Mouse (Mus musculus) thymus, adult 18-20 months (tissue): ENCODE measurements around the gene Elp5.
A peak's percentile ranks its signal among the peaks of the same experiment; 100 is the strongest.
"Not testable (repeated sequence)": the region's sequence is repeated elsewhere in the genome, so short reads cannot be mapped to it uniquely, and the experiment has no call there.

Experiments used
- DNase-seq, 2 experiments: peaks; one replicate each; pipeline ENCODE4 v3.0.0; 2022; ENCODE audit warnings: mixed read lengths in 2 of 2

Gene Elp5

DNA sequence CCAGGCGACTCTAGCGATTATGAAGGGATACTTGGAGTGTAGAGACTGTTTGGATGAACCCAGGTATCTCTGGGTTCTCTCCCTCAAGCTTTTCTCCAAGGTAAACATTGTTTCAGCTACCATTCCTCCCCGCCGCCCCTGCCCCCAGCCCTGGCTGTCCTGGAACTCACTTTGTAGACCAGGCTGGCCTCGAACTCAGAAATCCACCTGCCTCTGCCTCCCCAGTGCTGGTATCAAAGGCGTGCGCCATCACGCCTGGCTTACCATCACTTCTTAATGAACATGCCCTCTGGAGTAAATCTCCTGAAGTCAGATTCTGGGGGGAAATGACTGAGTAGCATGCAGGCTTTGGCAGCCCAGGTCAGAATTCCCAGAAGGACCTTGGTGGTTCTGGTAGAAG lies at the start of gene Elp5:
Gene Elp5 (minus strand): TSS at position 293 of the 400 bp plus-strand sequence.
- DNase-seq, result no peak

DNA sequence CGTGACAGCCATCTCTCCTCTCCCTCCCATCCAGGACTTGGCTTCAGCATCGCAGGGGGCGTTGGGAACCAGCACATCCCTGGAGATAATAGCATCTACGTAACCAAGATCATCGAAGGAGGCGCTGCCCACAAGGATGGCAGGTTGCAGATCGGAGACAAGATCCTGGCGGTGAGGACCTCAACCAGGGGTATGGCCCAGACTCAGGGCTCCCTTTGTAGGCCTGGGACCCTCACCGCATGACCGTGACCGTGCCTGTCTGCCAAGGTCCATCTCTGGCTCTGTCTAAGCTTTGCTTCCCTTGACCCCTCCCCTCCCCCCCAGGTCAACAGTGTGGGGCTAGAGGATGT lies 49.0 kb upstream of the Elp5 start:
- no peak for DNase-seq

DNA sequence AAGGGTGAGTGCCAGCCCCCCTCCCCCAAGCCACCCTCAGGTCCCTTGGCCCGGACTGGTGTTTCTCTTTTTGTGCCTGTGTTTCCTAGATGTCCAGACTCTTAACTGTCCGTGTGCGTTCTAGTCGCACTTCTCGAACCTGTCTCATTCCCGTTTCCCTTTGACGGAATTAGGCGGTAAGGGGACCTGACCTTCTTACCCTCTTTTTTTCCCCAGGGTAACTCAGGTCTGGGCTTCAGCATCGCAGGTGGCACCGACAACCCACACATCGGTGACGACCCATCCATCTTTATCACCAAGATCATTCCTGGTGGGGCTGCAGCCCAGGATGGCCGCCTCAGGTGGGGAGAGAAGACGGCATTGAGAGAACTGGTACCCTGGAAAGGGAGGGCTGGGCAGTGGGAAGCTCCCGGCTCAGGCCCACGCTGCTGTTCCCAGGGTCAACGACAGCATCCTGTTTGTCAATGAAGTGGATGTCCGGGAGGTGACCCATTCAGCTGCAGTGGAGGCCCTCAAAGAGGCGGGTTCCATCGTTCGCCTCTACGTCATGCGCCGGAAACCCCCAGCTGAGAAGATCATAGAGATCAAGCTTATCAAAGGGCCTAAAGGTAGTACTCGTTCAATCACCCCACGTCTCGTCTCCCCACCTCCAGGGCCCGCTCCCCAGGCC lies 48.5 kb upstream of the Elp5 start:
- DNase-seq, result no peak

GRCm38 (mm10) chr11:70029829-70030550 lies 47.7 kb upstream of the Elp5 start:
- DNase-seq, result no peak

DNA sequence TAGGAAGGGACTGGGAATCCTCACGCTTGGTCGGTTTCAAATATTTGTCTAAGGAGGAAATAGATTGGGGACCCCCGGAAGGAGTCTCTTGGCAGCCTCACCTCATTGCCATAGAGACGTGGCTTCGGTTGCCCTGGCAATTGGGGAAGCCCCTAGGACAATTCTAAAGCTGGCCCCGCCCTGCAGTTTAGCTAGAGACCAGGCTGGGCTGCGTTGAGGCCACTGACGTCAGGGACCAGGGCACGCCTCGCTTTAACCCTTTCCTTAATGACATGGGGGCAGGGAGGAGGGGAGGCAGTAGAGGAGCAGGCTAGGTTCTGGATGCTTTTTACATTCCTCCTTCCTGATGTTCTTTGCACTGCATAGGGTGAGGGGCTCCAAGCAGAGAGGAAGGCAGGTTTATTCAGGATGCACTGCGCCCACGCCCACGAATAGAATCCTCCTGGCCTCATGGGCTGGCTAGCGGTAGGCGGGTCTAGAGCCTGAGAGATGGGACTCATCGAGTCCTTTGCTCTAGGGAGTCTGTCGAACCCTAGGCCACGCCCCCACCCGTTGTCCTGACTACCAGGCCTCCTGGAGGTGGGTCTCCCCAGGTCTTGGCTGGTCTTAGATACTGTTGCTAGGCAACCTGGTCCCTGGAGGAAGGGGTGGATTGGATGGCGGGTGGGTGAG lies 46.9 kb upstream of the Elp5 start:
- DNase-seq, result peak; percentile 40 to 69

- DNase-seq, result no peak
Observed at GRCm38 (mm10) chr11:70028401-70029129, 46.2 kb upstream of the Elp5 start.

DNA sequence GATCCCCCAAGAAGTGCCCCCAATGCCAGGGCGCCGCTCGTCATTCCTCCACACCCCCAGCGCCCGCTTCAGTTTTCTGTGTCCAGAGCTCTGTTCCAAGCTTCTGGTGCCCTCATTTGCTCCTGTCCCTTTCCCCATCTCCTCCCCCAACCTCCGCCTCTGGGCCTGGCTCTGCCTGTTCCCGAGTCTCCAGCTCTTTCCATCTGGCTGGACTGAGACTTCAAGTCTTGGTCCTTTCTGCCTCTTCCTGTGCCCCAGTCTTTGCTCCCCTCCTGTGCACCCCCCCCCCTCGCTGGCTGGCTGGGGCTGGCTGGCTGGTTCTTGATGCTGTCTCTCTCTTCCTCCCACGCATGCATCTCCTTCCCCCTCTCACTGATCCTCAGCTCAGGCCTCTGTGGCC lies 45.1 kb upstream of the Elp5 start:
- DNase-seq, result no peak

DNA sequence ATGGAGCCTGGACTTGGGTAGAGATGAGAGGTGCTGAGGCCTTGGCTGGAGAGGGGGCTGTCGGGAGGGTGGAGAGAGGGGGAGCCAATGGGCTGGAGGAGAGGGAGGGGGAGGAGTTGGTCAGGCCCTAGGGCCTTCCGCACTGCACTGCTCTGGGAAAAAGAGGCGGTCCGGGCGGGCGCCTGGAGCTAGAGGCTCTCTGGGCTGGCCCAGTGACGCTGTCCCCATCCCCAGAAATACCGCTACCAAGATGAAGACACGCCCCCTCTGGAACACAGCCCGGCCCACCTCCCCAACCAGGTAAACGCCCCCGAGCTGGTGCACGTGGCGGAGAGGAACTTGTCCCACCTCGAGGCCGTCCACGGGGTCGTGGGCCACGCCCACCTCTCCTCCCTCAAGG lies 44.4 kb upstream of the Elp5 start:
- DNase-seq, result no peak

GRCm38 (mm10) chr11:70024151-70024514 lies 41.8 kb upstream of the Elp5 start:
- no peak for DNase-seq

DNA sequence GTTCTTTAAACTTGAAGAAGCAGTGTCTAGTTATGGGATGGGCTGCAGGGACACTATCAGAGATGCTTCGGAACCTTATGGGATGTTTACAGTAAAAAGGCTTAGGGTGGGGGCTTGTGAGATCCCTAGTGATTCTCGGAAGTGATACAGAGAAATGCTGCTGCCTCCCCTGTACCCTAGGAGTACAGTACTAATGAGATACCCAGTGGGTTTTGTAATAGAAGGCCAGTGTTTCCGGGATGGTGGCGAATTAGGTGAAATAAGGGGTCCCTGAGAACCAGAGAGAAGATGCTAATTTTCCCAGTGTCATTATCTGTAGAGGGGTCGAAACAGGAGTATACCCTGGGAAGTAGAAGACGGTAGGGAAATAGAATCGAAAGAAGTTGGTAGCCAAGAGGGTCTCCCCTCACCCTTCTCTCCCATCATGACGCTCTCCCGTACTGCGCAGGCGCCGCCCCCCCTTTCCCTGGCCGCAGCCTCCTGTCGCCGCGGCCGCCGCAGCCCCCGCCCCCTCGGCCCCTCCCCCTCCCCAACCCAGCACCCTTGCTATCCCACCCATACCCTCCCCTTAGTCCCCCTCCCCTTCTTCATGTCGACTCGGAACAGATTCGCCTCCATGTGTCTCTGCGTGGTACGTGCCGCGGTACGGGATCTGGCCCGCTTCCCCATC lies 41.3 kb upstream of the Elp5 start:
- no peak for DNase-seq

DNA sequence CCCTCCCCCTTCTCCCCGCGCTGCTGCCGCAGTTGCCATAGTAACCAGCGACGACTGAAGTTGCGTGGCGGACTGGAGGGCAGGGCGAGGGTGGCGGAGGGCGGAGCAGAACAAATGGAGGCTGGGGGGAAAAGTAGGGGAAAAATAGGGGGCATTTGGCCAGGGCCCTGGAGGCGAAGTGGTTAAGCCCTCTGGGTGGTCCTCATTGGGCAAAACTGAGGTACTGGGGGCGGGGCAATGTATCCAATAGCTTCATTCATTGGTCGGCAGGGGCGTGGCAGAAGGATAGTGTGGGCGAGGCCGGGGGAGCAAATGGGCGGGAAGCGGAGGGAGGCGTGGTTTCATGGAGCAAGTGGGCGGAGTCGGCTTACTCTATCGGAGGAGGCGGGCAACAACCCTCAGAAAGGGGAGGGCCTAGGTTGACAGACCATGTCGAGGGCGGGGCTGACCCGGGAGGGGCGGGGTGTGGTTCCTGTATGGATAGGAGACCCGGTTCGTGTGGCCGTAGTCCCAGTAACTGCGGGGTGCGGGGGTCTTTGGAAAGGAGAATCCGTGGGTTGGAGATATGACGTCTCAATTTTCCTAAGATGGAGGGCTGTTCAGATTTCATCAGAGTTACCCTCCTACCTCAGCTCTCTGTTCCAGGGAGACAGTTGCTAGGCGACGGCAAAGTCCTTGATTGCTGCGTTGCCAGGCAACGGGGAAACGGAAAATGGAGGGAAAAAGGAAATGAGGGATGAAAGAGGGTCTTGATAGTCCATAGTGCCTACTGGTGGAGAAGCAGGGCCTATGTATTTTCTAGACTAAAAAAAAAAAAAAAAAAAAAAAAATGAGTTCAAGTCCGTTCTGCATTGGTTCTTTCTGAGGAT lies 39.2 kb upstream of the Elp5 start:
- DNase-seq, result peak; percentile 85 to 90

DNA sequence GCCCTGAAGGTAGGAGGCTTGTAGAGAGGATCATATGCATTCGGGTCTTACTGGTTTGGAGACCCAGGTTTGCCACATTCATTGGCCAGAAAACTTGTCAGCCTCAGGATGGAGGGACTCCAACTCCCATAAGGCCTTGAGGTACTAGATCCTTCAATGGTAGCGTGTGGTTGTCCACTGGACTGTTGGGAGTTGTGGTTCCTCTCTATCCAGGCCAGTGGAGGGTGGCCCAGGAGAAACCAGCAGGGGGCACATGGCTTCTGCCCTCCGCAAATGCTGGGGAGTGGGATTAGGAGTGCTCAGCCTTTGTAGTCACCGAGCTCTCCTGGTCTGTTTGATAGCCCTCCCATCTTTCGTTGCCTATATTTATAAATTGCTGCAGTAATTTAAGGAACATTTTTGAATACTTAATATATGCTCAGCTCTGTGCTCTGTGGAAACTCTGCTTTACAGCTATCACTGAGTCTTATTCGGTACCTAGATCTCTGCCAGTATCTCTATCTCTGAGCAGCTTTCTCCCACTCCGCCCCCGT lies 38.5 kb upstream of the Elp5 start:
- DNase-seq, result peak; percentile 54 to 69

GRCm38 (mm10) chr11:70020022-70020631 lies 37.8 kb upstream of the Elp5 start:
- DNase-seq, result peak in 1 of 2 experiments; percentile 59

- no peak for DNase-seq
Observed at GRCm38 (mm10) chr11:70019495-70020021, 37.2 kb upstream of the Elp5 start.

DNA sequence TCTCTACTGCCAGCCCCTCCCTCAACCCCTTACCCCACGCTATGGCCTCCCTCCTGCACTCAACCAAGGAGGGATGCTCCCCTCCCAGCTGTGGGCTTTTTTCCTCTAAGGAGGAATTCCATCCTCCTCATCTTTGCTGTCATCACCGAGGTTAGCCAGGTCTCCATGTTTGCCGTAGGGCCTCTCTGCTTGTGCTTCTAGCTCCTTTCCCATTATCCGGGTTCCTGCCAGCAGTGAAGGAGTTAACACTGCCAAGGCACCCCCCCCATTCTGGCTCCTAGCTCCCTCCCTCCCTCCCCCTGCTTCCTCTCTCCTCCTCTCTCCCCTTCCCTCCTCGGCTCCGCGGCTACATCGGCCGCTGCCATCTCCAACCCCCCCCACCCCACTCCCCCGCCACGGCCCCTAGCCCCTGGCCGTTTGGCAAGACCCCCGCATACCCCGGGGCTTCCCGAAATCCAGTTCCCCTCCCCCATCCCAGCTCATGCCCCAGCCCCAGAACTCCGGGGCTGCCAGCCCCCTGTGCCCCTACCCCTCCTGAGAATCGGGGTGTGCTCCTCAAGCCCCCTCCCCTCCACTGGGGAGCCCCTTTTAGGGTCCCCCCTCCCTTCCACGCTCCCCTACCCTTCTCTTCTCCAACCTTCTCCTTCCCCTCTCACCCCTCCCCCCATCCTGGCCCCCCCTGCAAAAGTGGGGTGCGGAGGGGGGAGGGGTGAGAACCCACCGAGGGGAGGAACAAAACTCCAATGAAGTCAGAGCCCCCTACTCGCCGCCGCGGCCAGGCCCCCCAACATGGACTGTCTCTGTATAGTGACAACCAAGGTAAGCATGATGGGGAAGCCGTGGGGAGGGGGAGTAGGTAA lies 36.0 kb upstream of the Elp5 start:
- DNase-seq, result peak in 1 of 2 experiments; percentile 59

DNA sequence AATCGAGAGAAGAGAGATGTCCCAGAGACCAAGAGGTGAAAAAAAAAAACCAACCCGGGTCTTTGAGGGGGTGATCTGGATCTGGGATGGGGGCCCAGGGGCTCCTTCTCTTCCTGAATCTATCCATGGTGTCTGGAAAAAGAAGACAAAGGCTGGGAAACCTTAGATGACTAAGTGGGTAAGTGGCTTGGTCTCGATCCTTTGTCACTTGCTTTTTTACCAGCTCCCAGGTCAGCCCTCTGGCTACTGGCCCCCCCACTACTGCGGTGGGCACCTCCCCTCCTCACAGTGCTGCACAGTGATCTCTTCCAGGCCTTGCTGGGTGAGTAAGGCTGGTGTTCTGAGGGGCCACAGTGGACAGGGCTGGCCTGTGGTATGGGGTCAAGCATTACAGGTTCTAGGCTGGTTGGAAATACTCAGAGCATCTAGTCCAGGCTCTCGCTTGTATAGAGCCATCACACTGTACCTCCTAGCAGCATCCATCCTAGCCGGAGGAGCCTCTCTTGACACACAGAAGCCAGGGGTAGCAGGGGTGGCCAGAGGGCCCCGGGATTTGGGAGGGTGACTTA lies 35.0 kb upstream of the Elp5 start:
- no peak for DNase-seq

- DNase-seq, result no peak
Observed at GRCm38 (mm10) chr11:70016669-70017068, 34.4 kb upstream of the Elp5 start, which contains the start of gene Dlg4. Gene Dlg4 (plus strand): TSS chr11:70016942.

GRCm38 (mm10) chr11:70016177-70016576 lies 33.9 kb upstream of the Elp5 start:
- DNase-seq, result not testable (repeated sequence)

GRCm38 (mm10) chr11:70015677-70016076 lies 33.4 kb upstream of the Elp5 start:
- DNase-seq, result no peak
